Mouse (Mus musculus) kidney, embryonic 15.5 days (tissue): ENCODE results near the gene Tmem44. TPM values are rescaled to one million over a fixed set of nuclear protein-coding genes. Genes with fewer than 3 reads are reported as not detected.
A peak's percentile ranks its signal among the peaks of the same experiment; 100 is the strongest.
"Not testable (repeated sequence)": the region's sequence is repeated elsewhere in the genome, so short reads cannot be mapped to it uniquely, and the experiment has no call there.

Experiments
- ATAC-seq: fragments of 200-750 bp; cut with Nextera tagmentation; replicated peaks from 2 replicates; pipeline ENCODE4 v1.8.0; 2017; ENCODE audit warnings: moderate TSS enrichment; ENCODE audit not compliant: low FRiP score
- H3K27ac ChIP-seq: fragments of 300-500 bp; sonication (generic); 2 replicates; pipeline ENCODE4 v1.5.1; 2015; ENCODE audit warnings: mild to moderate bottlenecking, inconsistent platforms
- H3K27me3 ChIP-seq: fragments of 300-500 bp; sonication (generic); 2 replicates; pipeline ENCODE4 v1.6.1; 2015; ENCODE audit warnings: inconsistent platforms
- H3K36me3 ChIP-seq: fragments of 300-500 bp; sonication (generic); 2 replicates; pipeline ENCODE4 v1.6.1; 2015; ENCODE audit warnings: inconsistent platforms
- H3K4me1 ChIP-seq: fragments of 300-500 bp; sonication (generic); 2 replicates; pipeline ENCODE4 v1.6.1; 2015; ENCODE audit warnings: inconsistent platforms
- H3K4me2 ChIP-seq: fragments of 300-500 bp; sonication (generic); 2 replicates; pipeline ENCODE4 v1.6.1; 2015; ENCODE audit warnings: moderate library complexity, mild to moderate bottlenecking, inconsistent platforms
- H3K4me3 ChIP-seq: fragments of 300-500 bp; sonication (generic); replicated peaks from 2 replicates; pipeline ENCODE4 v1.5.1; 2015; ENCODE audit warnings: mild to moderate bottlenecking, inconsistent platforms
- H3K9ac ChIP-seq: fragments of 300-500 bp; sonication (generic); 2 replicates; pipeline ENCODE4 v1.6.1; 2015; ENCODE audit warnings: mild to moderate bottlenecking, inconsistent platforms
- H3K9me3 ChIP-seq: fragments of 300-500 bp; sonication (generic); replicated peaks from 2 replicates; pipeline ENCODE4 v1.6.1; 2016; ENCODE audit warnings: inconsistent platforms
- WGBS: fragments of 180-500 bp; shearing (Covaris S2); methylation state at CpG from one replicate; pipeline ENCODE4 v1.1.7; 2015; ENCODE audit warnings: mixed read lengths; 5-methylcytosine and 5-hydroxymethylcytosine counted together
- polyA plus RNA-seq: library from polyadenylated mRNA; unstranded; fragments of >200 nt; fragmentation: Nextera tagmentation; extraction: Ambion mirVana; gene quantifications from 2 replicates; pipeline ENCODE4 v1.2.1, GENCODE M21; 2015

Gene Tmem44
- polyA plus RNA-seq, 1 experiment from 2014 or later = 18.6 TPM

DNA sequence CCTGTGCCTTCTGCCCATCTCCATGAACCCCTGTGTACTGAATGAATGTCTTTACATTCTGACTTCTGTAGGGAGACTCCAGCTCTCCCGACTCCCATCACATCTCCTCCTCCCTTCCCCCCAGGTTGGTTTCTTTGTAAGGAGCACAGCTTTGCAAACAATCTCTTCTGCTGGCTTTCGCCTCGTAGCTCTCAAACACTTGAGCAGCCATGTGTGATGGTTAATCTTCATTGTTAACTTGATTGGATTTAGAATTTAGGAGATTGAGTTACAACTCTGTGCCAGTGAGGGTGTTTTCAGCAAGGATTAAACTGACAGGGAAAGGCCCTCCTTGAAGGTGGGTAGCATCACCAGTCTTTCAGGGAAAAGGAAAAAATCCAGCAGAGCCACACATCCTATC, 73.6 kb downstream of the Tmem44 start:
- Histone ChIP-seq H3K36me3 (no peaks in the 10 kb centered on the region), H3K4me1 (peaks cover 16% of the 10 kb centered on the region), H3K9ac (no peak overlapping the region), H3K4me2 (no peak overlapping the region), H3K27ac (peak overlapping the region; percentile 63), H3K27me3 (no peaks in the 10 kb centered on the region), H3K9me3 (no peaks in the 10 kb centered on the region), H3K4me3 (no peak overlapping the region)
- peak; percentile 41; the same call in 1 of the 2 replicates for ATAC-seq
- 38% methylated on average over 3 of the region's 3 CpGs for WGBS

DNA sequence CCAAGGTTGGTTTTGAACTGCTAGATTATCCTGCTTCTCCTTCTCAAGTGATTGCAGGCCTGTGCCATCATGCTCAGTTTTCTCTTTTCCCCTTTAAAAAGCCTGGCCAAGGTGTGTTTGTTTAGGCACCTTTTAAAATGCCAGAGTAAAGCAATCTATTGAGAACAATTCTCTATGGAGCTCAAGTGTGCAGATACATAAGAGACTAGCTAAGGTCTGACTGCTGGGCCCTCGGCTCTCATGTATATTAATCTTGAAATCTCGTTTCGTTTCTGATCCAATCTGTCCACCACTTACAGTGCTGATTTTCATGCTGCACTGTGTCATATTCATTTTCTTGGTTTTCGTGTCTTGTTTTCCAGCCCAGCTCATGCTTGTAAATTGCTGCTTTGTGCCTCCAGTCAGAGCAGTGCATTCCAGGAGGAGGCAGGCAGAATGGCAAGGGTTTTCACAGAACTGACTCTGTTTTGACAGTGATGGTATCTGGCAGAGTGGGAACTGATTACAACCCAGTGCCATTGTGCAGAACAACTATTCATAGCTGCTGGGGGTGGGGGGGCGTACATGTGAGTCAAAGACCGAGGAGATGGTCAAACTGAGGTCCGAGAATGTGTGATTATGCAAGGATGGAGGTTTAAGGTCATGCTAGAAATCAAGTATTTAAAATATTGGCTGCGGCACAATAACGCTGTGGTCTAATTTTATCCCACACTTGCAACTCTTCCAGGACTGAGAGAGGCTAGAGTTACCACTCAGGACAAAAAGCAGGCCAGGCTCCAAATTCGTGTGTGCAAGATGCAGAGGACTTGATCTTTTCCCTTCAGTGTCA, 74.8 kb downstream of the Tmem44 start:
- peak overlapping the region; percentile 63; the same call in 1 of the 2 replicates for H3K27ac ChIP-seq
- no peak overlapping the region for H3K4me3 ChIP-seq
- no peak overlapping the region for H3K4me2 ChIP-seq
- H3K27me3 ChIP-seq = no peaks in the 10 kb centered on the region
- H3K9ac ChIP-seq = no peak overlapping the region
- WGBS = 59% methylated on average over 10 of the region's 10 CpGs
- H3K4me1 ChIP-seq = peaks cover 16% of the 10 kb centered on the region
- H3K9me3 ChIP-seq = peaks cover 9% of the 10 kb centered on the region; the same call in 1 of the 2 replicates
- H3K36me3 ChIP-seq = no peaks in the 10 kb centered on the region
- no peak for ATAC-seq

DNA sequence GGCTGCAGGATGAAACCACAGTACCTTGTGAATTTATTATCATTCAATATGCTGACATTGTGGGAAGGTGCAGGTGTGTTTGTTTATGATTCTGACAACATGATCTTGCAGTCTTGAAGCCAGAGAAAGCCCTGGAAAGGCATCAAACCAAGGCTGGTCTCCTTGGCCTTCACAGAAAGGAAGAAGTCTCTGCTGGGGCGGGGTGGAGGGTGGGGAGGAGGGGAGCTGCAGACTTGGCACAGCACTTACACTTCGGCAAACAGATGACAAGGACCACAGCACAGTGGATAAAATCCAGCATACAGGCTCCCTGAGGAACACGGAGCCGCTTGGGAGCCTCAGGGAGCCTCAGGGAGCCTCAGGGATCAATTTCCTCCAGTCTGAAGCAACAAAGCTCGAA, 78.2 kb downstream of the Tmem44 start:
- H3K4me1 ChIP-seq = peaks cover 16% of the 10 kb centered on the region
- H3K4me3 ChIP-seq = no peak overlapping the region
- H3K27me3 ChIP-seq = no peaks in the 10 kb centered on the region
- peaks cover 11% of the 10 kb centered on the region; the same call in 1 of the 2 replicates for H3K9me3 ChIP-seq
- H3K9ac ChIP-seq = no peak overlapping the region
- 0 out of 2 replicates have a peak overlapping the region, but pooled peaks have one; percentile 32 for H3K27ac ChIP-seq
- H3K4me2 ChIP-seq = no peak overlapping the region
- H3K36me3 ChIP-seq = no peaks in the 10 kb centered on the region
- WGBS = 45% methylated on average over 5 of the region's 5 CpGs
- no peak for ATAC-seq

DNA sequence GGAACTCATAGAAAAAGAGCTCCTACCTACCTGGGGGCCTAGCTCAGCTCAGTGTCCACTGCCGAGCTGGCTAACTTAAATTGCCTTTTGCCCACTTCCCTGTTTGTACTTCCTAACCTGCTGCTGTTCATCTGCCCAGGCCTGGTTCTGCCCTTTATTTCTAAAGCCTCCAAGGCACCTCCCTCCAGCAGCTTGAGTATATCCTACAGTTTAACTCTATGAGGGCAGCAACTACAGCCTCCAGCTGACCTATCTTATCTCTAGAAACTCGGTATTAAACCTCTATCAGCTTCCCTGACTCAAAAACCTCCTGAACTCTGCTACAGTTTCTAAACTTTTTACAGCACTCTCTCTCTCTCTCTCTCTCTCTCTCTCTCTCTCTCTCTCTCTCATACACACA, 78.7 kb downstream of the Tmem44 start:
- no peaks in the 10 kb centered on the region for H3K27me3 ChIP-seq
- H3K36me3 ChIP-seq = no peaks in the 10 kb centered on the region
- H3K4me3 ChIP-seq = no peak overlapping the region
- H3K27ac ChIP-seq = no peak overlapping the region
- H3K9me3 ChIP-seq = peaks cover 11% of the 10 kb centered on the region; the same call in 1 of the 2 replicates
- 55% methylated on average over 2 of the region's 2 CpGs for WGBS
- no peak overlapping the region for H3K4me2 ChIP-seq
- ATAC-seq = no peak
- H3K4me1 ChIP-seq = peaks cover 15% of the 10 kb centered on the region
- no peak overlapping the region for H3K9ac ChIP-seq

DNA sequence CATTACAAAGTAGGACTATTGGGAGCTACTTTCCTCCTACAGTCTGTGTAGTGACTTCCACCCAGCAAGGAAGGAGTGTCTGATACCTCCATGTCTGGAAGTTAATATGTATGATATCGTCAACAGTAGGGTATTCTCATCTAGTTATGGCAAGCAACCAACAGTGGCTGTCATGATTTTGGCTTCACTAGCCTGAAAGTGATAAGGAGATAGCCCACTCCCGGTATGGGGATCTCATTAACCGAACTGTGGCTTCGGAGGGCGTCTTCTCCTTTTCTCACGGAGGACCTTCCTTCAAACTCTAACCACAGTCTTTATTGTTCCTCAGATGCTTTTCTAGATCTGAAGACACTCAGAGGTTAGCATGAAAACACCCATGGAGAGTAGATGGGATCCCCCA, 81.7 kb downstream of the Tmem44 start:
- Histone ChIP-seq H3K4me2 (no peak overlapping the region), H3K36me3 (no peaks in the 10 kb centered on the region), H3K4me1 (peaks cover 5% of the 10 kb centered on the region), H3K27ac (no peak overlapping the region), H3K9ac (no peak overlapping the region), H3K4me3 (no peak overlapping the region), H3K27me3 (no peaks in the 10 kb centered on the region), H3K9me3 (peaks cover 11% of the 10 kb centered on the region; the same call in 1 of the 2 replicates)
- WGBS = 93% methylated on average over 6 of the region's 6 CpGs
- ATAC-seq = no peak

DNA sequence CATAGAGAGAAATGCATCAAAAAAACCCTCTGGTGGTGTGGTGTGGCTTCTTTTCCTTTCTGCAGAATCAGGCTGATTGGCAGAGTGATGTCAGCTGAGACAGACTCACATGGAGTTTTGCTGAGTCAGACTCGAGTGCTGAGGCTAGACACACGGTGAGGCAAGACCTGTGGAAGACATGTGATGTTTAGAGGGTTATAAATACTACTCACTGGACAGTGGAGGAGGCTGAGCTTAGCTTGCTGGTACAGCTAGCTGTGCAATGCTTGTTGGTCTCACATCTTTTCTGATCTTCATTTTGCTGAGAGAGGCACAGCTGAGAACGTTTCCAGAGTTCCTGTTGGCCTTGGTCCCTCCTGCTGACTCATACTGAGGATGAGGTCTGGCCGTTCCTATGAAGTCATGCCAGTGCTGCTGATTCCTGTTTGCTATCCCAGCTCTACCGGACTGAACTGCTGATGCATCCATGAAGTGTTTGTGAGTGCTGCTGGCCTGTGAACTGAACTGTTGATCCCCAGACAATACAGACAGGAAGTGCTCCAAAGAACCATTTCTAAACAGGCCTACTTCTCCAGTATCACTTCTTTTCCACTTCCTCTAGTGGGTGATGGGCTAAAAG, 84.9 kb downstream of the Tmem44 start:
- Histone ChIP-seq H3K4me3 (no peak overlapping the region), H3K36me3 (no peaks in the 10 kb centered on the region), H3K4me1 (no peaks in the 10 kb centered on the region), H3K27ac (no peak overlapping the region), H3K4me2 (no peak overlapping the region), H3K27me3 (no peaks in the 10 kb centered on the region), H3K9me3 (peaks cover 6% of the 10 kb centered on the region; the same call in 1 of the 2 replicates), H3K9ac (no peak overlapping the region)
- ATAC-seq = no peak
- WGBS = 53% methylated on average over 5 of the region's 5 CpGs

DNA sequence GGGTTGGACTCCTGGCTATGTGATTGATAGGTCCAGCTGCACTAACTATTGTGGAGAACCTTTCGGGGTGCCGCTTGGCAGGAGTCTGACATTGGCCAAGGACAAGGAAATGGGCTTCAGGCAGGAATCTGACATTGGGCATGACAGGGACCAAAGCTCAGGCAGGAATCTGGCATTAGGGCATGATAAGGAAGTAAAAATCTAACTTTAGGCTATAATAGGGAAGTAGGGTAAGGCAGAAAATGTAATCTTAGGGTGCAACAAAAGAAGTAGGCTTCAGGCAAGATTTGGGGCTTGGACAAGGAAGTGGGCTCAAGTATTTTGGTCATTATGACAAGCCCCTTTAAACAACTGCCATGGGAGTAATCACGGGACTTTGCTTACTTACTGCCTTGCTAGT, 85.9 kb downstream of the Tmem44 start:
- not testable (repeated sequence) for H3K9me3 ChIP-seq, H3K9ac ChIP-seq, H3K4me3 ChIP-seq, H3K27me3 ChIP-seq, H3K27ac ChIP-seq, H3K36me3 ChIP-seq, H3K4me1 ChIP-seq, ATAC-seq, H3K4me2 ChIP-seq
- 88% methylated on average over 3 of the region's 3 CpGs for WGBS

Other genes with a start within 250 kb of the Tmem44 start
- gene Gp5, start 240.1 kb downstream of the Tmem44 start, polyA plus RNA-seq = 0.90 and 0.93 TPM in 2 replicates
- 12.1 and 14.0 TPM in 2 replicates for gene Atp13a3, start 144.9 kb downstream of the Tmem44 start, polyA plus RNA-seq
- 69.4 and 73.0 TPM in 2 replicates for gene Lsg1, start 36.8 kb upstream of the Tmem44 start, polyA plus RNA-seq
- 22.5 and 25.1 TPM in 2 replicates for gene Fam43a, start 48.9 kb upstream of the Tmem44 start, polyA plus RNA-seq